Mouse (Mus musculus) ES-E14 (cell line): ENCODE data around the gene Sv2c.

ENCODE experiments used
- CHD2 ChIP-seq: IDR thresholded peaks from 2 replicates; pipeline ENCODE4 v1.6.1; 2014; ENCODE audit warnings: mild to moderate bottlenecking, low read depth, low read length, inconsistent platforms
- HCFC1 ChIP-seq: IDR thresholded peaks from 2 replicates; pipeline ENCODE4 v1.6.1; 2012; ENCODE audit warnings: low read length, inconsistent platforms, borderline replicate concordance; ENCODE audit not compliant: insufficient read depth
- MAFK ChIP-seq: IDR thresholded peaks from 2 replicates; pipeline ENCODE4 v1.6.1; 2014; ENCODE audit warnings: mild to moderate bottlenecking, low read depth, low read length, inconsistent platforms; ENCODE audit not compliant: insufficient read depth
- ZNF384 ChIP-seq: IDR thresholded peaks from 2 replicates; pipeline ENCODE4 v1.6.1; 2012; ENCODE audit warnings: low read depth, low read length, inconsistent platforms

- TF ChIP-seq CHD2, result no peak
- TF ChIP-seq ZNF384, result no peak
- TF ChIP-seq HCFC1, result no peak
- no peak for TF ChIP-seq MAFK
Observed at GRCm38 (mm10) chr13:96132833-96133232, 456 bp upstream of the Sv2c start.
